Mouse (Mus musculus): Measurements from ENCODE around the gene Rad54l2. TPM values are rescaled to one million over a fixed set of nuclear protein-coding genes. Genes with fewer than 3 reads are reported as not detected.

Rad54l2 gene
- polyA plus RNA-seq, 1 experiment from 2014 or later, result 6.4 TPM

GRCm38 (mm10) chr9:106686983-106687650, 101.9 kb downstream of the Rad54l2 start:
- peak overlapping the region; percentile 20; the same call in 1 of the 2 replicates for H3K4me2 ChIP-seq
- no peaks in the 10 kb centered on the region for H3K27me3 ChIP-seq (replicated peaks)
- no peak overlapping the region for H3K27ac ChIP-seq (replicated peaks)
- WGBS, result 33% methylated on average over 8 of the region's 8 CpGs
- ATAC-seq (ENCODE audit: low FRiP score), result no peak
- no peaks in the 10 kb centered on the region for H3K9me3 ChIP-seq (replicated peaks)
- H3K36me3 ChIP-seq, result peaks cover 3% of the 10 kb centered on the region; the same call in 1 of the 2 replicates
- H3K9ac ChIP-seq (replicated peaks), result no peak overlapping the region
- peaks cover 35% of the 10 kb centered on the region for H3K4me1 ChIP-seq
- H3K4me3 ChIP-seq (replicated peaks), result no peak overlapping the region

- peaks cover 12% of the 10 kb centered on the region for H3K36me3 ChIP-seq
- peak within 1 kb of the TSS; percentile 79 for H3K27ac ChIP-seq (replicated peaks)
- WGBS, result under 1% methylated on average over 79 of the region's 86 CpGs
- H3K4me1 ChIP-seq, result peaks cover 35% of the 10 kb centered on the region
- H3K4me3 ChIP-seq (replicated peaks), result peak within 1 kb of the TSS; percentile 87
- peak within 1 kb of the TSS; percentile 73 for H3K9ac ChIP-seq (replicated peaks)
- H3K27me3 ChIP-seq (replicated peaks), result no peaks in the 10 kb centered on the region
- H3K4me2 ChIP-seq, result peak within 1 kb of the TSS; percentile 97
- ATAC-seq (ENCODE audit: low FRiP score), result peak; percentile 94
- no peaks in the 10 kb centered on the region for H3K9me3 ChIP-seq (replicated peaks)
Observed at GRCm38 (mm10) chr9:106685249-106686101, 103.5 kb downstream of the Rad54l2 start, which contains the start of gene Tex264. Gene Tex264 (minus strand): TSS chr9:106685927.

- 6% methylated on average over 13 of the region's 14 CpGs for WGBS
- H3K36me3 ChIP-seq, result peaks cover 18% of the 10 kb centered on the region
- H3K27ac ChIP-seq (replicated peaks), result peak overlapping the region; percentile 79; the same call in 1 of the 2 replicates
- H3K9me3 ChIP-seq (replicated peaks), result no peaks in the 10 kb centered on the region
- H3K4me2 ChIP-seq, result peak overlapping the region; percentile 97
- H3K4me1 ChIP-seq, result peaks cover 35% of the 10 kb centered on the region
- H3K4me3 ChIP-seq (replicated peaks), result peak overlapping the region; percentile 87
- no peaks in the 10 kb centered on the region for H3K27me3 ChIP-seq (replicated peaks)
- peak; percentile 20; the same call in 1 of the 2 replicates for ATAC-seq (ENCODE audit: low FRiP score)
- H3K9ac ChIP-seq (replicated peaks), result peak overlapping the region; percentile 73
Observed at GRCm38 (mm10) chr9:106684918-106685248, 104.1 kb downstream of the Rad54l2 start.

- Histone ChIP-seq H3K36me3 (peaks cover 24% of the 10 kb centered on the region), H3K4me1 (peaks cover 35% of the 10 kb centered on the region), H3K4me2 (peak overlapping the region; percentile 97), H3K9me3 (replicated peaks) (no peaks in the 10 kb centered on the region), H3K4me3 (replicated peaks) (peak overlapping the region; percentile 87), H3K27me3 (replicated peaks) (no peaks in the 10 kb centered on the region), H3K27ac (replicated peaks) (no peak overlapping the region), H3K9ac (replicated peaks) (peak overlapping the region; percentile 73)
- WGBS, result 85% methylated on average over 6 of the region's 6 CpGs
- ATAC-seq (ENCODE audit: low FRiP score), result no peak
Observed at GRCm38 (mm10) chr9:106684093-106684872, 104.7 kb downstream of the Rad54l2 start.

GRCm38 (mm10) chr9:106681026-106681425, 108.0 kb downstream of the Rad54l2 start:
- no peak for ATAC-seq (ENCODE audit: low FRiP score)
- H3K9me3 ChIP-seq (replicated peaks), result no peaks in the 10 kb centered on the region

GRCm38 (mm10) chr9:106678242-106678641, 110.8 kb downstream of the Rad54l2 start:
- no peak for ATAC-seq (ENCODE audit: low FRiP score)
- Histone ChIP-seq H3K27ac (replicated peaks) (no peak overlapping the region), H3K9ac (replicated peaks) (no peak overlapping the region), H3K4me3 (replicated peaks) (no peak overlapping the region), H3K4me2 (no peak overlapping the region), H3K27me3 (replicated peaks) (no peaks in the 10 kb centered on the region), H3K4me1 (0 out of 2 replicates have a peak, but pooled peaks cover 2% of the 10 kb centered on the region), H3K36me3 (peaks cover 37% of the 10 kb centered on the region), H3K9me3 (replicated peaks) (no peaks in the 10 kb centered on the region)
- WGBS, result 85% methylated on average over 4 of the region's 4 CpGs

More at GRCm38 (mm10) chr9:106681026-106681425, 108.0 kb downstream of the Rad54l2 start:
- Histone ChIP-seq H3K4me3 (replicated peaks) (no peak overlapping the region), H3K9ac (replicated peaks) (no peak overlapping the region), H3K36me3 (peaks cover 32% of the 10 kb centered on the region), H3K4me2 (no peak overlapping the region), H3K27me3 (replicated peaks) (no peaks in the 10 kb centered on the region), H3K27ac (replicated peaks) (no peak overlapping the region), H3K4me1 (peaks cover 19% of the 10 kb centered on the region)
- WGBS, result 88% methylated on average over 9 of the region's 9 CpGs

- no peak for ATAC-seq (ENCODE audit: low FRiP score)
- H3K4me1 ChIP-seq, result no peaks in the 10 kb centered on the region
- no peak overlapping the region for H3K9ac ChIP-seq (replicated peaks)
- H3K36me3 ChIP-seq, result peaks cover 38% of the 10 kb centered on the region
- H3K4me3 ChIP-seq (replicated peaks), result no peak overlapping the region
- WGBS, result 90% methylated on average over 5 of the region's 5 CpGs
- no peak overlapping the region for H3K4me2 ChIP-seq
- H3K27ac ChIP-seq (replicated peaks), result no peak overlapping the region
- no peaks in the 10 kb centered on the region for H3K27me3 ChIP-seq (replicated peaks)
- H3K9me3 ChIP-seq (replicated peaks), result no peaks in the 10 kb centered on the region
Observed at GRCm38 (mm10) chr9:106677702-106678101, 111.3 kb downstream of the Rad54l2 start.

GRCm38 (mm10) chr9:106676571-106676970, 112.4 kb downstream of the Rad54l2 start:
- ATAC-seq (ENCODE audit: low FRiP score), result no peak
- Histone ChIP-seq H3K27ac (replicated peaks) (no peak overlapping the region), H3K27me3 (replicated peaks) (no peaks in the 10 kb centered on the region), H3K9ac (replicated peaks) (no peak overlapping the region), H3K4me2 (no peak overlapping the region), H3K4me1 (no peaks in the 10 kb centered on the region), H3K4me3 (replicated peaks) (no peak overlapping the region), H3K9me3 (replicated peaks) (no peaks in the 10 kb centered on the region), H3K36me3 (peaks cover 43% of the 10 kb centered on the region)
- WGBS, result 79% methylated on average over 4 of the region's 4 CpGs

GRCm38 (mm10) chr9:106675965-106676364, 113.0 kb downstream of the Rad54l2 start:
- Histone ChIP-seq H3K4me3 (replicated peaks) (no peak overlapping the region), H3K9ac (replicated peaks) (no peak overlapping the region), H3K36me3 (peaks cover 49% of the 10 kb centered on the region), H3K9me3 (replicated peaks) (no peaks in the 10 kb centered on the region), H3K4me2 (no peak overlapping the region), H3K27ac (replicated peaks) (no peak overlapping the region), H3K27me3 (replicated peaks) (no peaks in the 10 kb centered on the region), H3K4me1 (no peaks in the 10 kb centered on the region)
- peak; percentile 31; the same call in 1 of the 2 replicates for ATAC-seq (ENCODE audit: low FRiP score)
- WGBS, result 80% methylated on average over 9 of the region's 9 CpGs

- Histone ChIP-seq H3K36me3 (peaks cover 46% of the 10 kb centered on the region), H3K4me1 (no peaks in the 10 kb centered on the region)
- WGBS, result 0% methylated on average over 1 of the region's 1 CpGs
Observed at GRCm38 (mm10) chr9:106675480-106675879, 113.5 kb downstream of the Rad54l2 start.

GRCm38 (mm10) chr9:106673860-106674259, 115.1 kb downstream of the Rad54l2 start:
- ATAC-seq (ENCODE audit: low FRiP score), result no peak
- Histone ChIP-seq H3K4me2 (no peak overlapping the region), H3K27me3 (replicated peaks) (no peaks in the 10 kb centered on the region), H3K4me3 (replicated peaks) (no peak overlapping the region), H3K27ac (replicated peaks) (no peak overlapping the region), H3K9me3 (replicated peaks) (no peaks in the 10 kb centered on the region), H3K4me1 (no peaks in the 10 kb centered on the region), H3K36me3 (peaks cover 40% of the 10 kb centered on the region), H3K9ac (replicated peaks) (no peak overlapping the region)
- WGBS, result 86% methylated on average over 2 of the region's 2 CpGs

More at GRCm38 (mm10) chr9:106675480-106675879, 113.5 kb downstream of the Rad54l2 start:
- Histone ChIP-seq H3K27ac (replicated peaks) (no peak overlapping the region), H3K27me3 (replicated peaks) (no peaks in the 10 kb centered on the region), H3K9ac (replicated peaks) (no peak overlapping the region), H3K4me3 (replicated peaks) (no peak overlapping the region), H3K9me3 (replicated peaks) (no peaks in the 10 kb centered on the region), H3K4me2 (no peak overlapping the region)
- ATAC-seq (ENCODE audit: low FRiP score), result peak; percentile 78
